Mouse (Mus musculus): ENCODE measurements around the gene Taco1. TPM values are rescaled to one million over a fixed set of nuclear protein-coding genes. Genes with fewer than 3 reads are reported as not detected.
"Not testable (repeated sequence)": the region's sequence is repeated elsewhere in the genome, so short reads cannot be mapped to it uniquely, and the experiment has no call there.

The Taco1 gene
- 16.3 TPM for polyA plus RNA-seq (2021)

DNA sequence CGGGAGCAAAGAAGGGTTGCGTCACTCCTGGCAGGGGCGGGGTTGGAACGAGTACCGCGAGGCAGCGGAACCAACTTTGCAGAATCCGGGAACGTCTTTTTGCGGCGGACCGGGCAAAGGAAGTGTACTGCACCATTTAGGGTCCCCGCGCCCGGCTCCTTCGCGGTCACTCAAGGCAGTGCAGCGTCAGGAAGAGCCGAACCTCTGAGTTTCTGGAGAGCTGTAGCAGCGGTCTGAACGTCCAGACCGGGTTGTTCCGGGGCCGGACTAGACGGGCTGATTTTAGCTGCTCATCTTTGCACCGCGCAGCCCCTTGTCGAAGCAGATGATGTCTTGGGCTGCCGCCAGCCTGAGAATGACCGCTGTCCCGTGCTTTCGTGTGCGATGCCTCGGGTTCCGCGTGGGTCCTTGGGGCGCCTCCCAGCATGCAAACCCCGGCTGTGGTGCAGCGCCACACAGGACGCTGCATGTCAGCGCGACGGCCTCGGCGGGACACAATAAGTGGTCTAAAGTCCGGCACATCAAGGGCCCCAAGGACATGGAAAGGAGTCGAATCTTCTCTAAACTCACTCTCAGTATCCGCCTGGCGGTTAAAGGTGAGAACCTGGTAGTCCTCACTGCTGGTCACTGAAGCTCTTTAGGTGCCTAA is at the start of gene Taco1:
Gene Taco1 (plus strand): TSS at position 139 of the 649 bp plus-strand sequence.
- POLR2A ChIA-PET = no interaction called here
- ATAC-seq (peak; percentile 82), DNase-seq (ENCODE audit: low read depth, low spot score) (peak; percentile 77)
- peak; percentile 46 for TF ChIP-seq CTCF (IDR thresholded peaks at IDR 0.05)
- in situ Hi-C loops (cut with MboI; ENCODE audit: low pct_unique_long_range_greater_than_20kb) = no loop called here
- CTCF ChIA-PET = no interaction called here
- H3K27me3 ChIP-seq = no peaks in the 10 kb centered on the region

GRCm38 (mm10) chr11:106016440-106016839 is 49.4 kb upstream of the Taco1 start:
- in situ Hi-C loops (cut with MboI; ENCODE audit: low pct_unique_long_range_greater_than_20kb) = loop anchor here (25.0 kb wide), 1 partner anchor 679 kb away; no protein-coding TSS in a partner anchor
- ChIA-PET POLR2A (no interaction called here), CTCF (no interaction called here)
- H3K27me3 ChIP-seq = peaks cover 39% of the 10 kb centered on the region
- DNase-seq (ENCODE audit: low read depth, low spot score) (no peak), ATAC-seq (no peak)
- TF ChIP-seq CTCF (IDR thresholded peaks at IDR 0.05) = no peak

DNA sequence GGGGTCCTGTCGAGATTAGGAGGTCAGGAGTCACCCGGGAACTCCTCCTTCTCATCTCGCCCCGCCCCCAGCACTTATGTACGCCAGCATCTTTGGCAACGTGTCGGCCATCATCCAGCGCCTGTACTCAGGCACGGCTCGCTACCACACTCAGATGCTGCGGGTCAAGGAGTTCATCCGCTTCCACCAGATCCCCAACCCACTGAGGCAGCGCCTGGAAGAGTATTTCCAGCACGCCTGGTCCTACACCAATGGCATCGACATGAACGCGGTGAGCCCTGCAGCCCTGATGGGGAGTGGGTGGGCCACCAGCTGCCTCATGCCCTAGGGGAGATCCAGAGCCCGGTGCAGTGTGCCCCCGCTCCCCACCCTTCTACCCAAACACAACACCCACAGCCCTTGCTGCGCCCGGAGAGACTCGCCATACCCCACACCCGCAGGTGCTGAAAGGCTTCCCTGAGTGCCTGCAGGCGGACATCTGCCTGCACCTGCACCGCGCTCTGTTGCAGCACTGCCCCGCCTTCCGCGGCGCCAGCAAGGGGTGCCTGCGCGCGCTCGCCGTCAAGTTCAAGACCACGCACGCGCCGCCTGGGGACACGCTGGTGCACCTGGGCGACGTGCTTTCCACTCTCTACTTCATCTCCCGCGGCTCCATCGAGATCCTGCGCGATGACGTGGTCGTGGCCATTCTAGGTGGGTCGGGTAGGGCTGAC is 45.7 kb upstream of the Taco1 start:
- CTCF ChIA-PET = no interaction called here
- peaks cover 48% of the 10 kb centered on the region for H3K27me3 ChIP-seq
- no peak for TF ChIP-seq CTCF (IDR thresholded peaks at IDR 0.05)
- in situ Hi-C loops (cut with MboI; ENCODE audit: low pct_unique_long_range_greater_than_20kb) = loop anchor here (5.0 to 25.0 kb wide), 2 partner anchors 88 to 683 kb away; no protein-coding TSS in a partner anchor
- ATAC-seq (no peak), DNase-seq (ENCODE audit: low read depth, low spot score) (no peak)
- POLR2A ChIA-PET = no interaction called here

DNA sequence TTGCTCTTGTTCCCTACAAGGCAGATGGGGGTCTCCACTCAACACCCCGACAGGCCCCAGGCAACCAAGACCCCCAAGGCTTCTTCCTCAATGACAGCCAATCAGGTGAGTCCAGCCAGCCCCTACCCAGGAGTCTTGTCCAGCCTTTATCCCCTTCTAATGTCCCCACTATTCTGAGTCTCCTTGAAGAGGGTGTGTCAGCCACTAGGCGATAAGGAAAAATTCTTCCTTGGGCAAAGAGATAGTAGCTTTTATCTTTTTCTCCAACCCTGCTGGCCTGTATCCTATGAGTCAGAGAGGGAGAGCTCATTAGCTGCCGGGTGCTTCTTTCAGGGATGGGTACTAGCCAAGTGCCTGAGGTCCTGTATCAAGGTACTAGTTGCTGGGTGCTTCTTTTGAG is 40.1 kb upstream of the Taco1 start:
- ATAC-seq (no peak), DNase-seq (ENCODE audit: low read depth, low spot score) (no peak)
- POLR2A ChIA-PET = no interaction called here
- CTCF ChIA-PET = interaction anchor here (1.0 to 2.6 kb wide), 4 partner anchors 8 to 100 kb away, joined by 3 to 21 read pairs (median 6); no protein-coding TSS in a partner anchor
- no peak for TF ChIP-seq CTCF (IDR thresholded peaks at IDR 0.05)
- in situ Hi-C loops (cut with MboI; ENCODE audit: low pct_unique_long_range_greater_than_20kb) = no loop called here
- H3K27me3 ChIP-seq = peaks cover 40% of the 10 kb centered on the region

GRCm38 (mm10) chr11:106026465-106027151 is 39.3 kb upstream of the Taco1 start:
- TF ChIP-seq CTCF (IDR thresholded peaks at IDR 0.05) = no peak
- in situ Hi-C loops (cut with MboI; ENCODE audit: low pct_unique_long_range_greater_than_20kb) = no loop called here
- POLR2A ChIA-PET = interaction anchor here (1.1 kb wide), 1 partner anchor 58 kb away, joined by 4 read pairs; no protein-coding TSS in a partner anchor
- CTCF ChIA-PET = interaction anchor here (0.7 to 2.6 kb wide), 17 partner anchors 7 to 110 kb away, joined by 3 to 21 read pairs (median 4); partner anchors contain the start of gene Dcaf7
- DNase-seq (ENCODE audit: low read depth, low spot score) (no peak), ATAC-seq (no peak)
- H3K27me3 ChIP-seq = peaks cover 31% of the 10 kb centered on the region

GRCm38 (mm10) chr11:106027607-106028006 is 38.3 kb upstream of the Taco1 start:
- no peak for TF ChIP-seq CTCF (IDR thresholded peaks at IDR 0.05)
- ChIA-PET CTCF (interaction anchor here (0.7 to 2.6 kb wide), 15 partner anchors 9 to 111 kb away, joined by 3 to 21 read pairs (median 5); partner anchors contain the start of gene Dcaf7), POLR2A (interaction anchor here (1.1 kb wide), 1 partner anchor 59 kb away, joined by 4 read pairs; no protein-coding TSS in a partner anchor)
- peaks cover 26% of the 10 kb centered on the region for H3K27me3 ChIP-seq
- DNase-seq (ENCODE audit: low read depth, low spot score) (no peak), ATAC-seq (no peak)
- in situ Hi-C loops (cut with MboI; ENCODE audit: low pct_unique_long_range_greater_than_20kb) = no loop called here

DNA sequence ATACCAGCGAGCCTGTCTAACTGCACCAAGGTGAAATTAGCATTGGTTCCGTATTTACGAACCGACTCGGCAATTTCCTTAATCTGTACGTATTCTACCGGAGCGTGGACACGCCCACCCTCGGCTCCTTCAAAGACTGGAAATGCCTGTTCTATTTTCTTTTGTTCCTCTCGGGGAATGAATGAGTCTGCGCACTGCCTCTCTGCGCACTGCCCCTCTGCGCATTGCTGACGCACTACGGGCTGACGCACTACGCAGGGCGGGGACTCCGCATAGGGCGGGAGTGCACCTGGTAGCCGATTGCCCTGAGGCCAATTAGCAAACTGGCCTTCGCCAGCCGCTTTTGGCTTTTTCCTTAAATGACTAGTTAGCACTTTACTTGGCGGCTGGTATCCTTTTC is 33.8 kb upstream of the Taco1 start:
- ATAC-seq; H3K27me3 ChIP-seq; POLR2A ChIA-PET; DNase-seq (ENCODE audit: low read depth, low spot score); CTCF ChIA-PET; in situ Hi-C loops (cut with MboI; ENCODE audit: low pct_unique_long_range_greater_than_20kb): not testable (repeated sequence)

DNA sequence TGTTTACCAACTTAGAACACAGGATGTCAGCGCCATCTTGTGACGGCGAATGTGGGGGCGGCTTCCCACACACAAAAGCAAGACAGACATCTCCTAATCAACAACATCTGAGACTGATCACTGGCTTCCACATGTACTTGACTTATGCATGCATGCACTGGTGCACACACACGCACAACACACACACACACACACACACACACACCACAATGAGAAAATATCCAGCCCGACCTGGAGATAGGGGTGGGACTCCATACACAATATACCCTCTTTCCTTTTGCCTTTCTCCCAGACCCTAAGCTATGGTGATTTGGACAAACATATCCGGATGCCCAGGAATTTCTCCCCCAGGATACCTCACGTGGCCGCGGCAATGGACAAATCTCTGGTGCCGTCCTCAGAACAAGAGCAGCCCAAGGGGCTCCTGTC is 32.4 kb upstream of the Taco1 start:
- ChIA-PET CTCF (interaction anchor here (0.9 to 1.3 kb wide), 3 partner anchors 7 to 106 kb away, joined by 4 to 7 read pairs (median 4); no protein-coding TSS in a partner anchor), POLR2A (interaction anchor here (1.3 kb wide), 1 partner anchor 108 kb away, joined by 3 read pairs; no protein-coding TSS in a partner anchor)
- in situ Hi-C loops (cut with MboI; ENCODE audit: low pct_unique_long_range_greater_than_20kb) = no loop called here
- ATAC-seq (no peak), DNase-seq (ENCODE audit: low read depth, low spot score) (no peak)
- H3K27me3 ChIP-seq = no peaks in the 10 kb centered on the region
- no peak for TF ChIP-seq CTCF (IDR thresholded peaks at IDR 0.05)

DNA sequence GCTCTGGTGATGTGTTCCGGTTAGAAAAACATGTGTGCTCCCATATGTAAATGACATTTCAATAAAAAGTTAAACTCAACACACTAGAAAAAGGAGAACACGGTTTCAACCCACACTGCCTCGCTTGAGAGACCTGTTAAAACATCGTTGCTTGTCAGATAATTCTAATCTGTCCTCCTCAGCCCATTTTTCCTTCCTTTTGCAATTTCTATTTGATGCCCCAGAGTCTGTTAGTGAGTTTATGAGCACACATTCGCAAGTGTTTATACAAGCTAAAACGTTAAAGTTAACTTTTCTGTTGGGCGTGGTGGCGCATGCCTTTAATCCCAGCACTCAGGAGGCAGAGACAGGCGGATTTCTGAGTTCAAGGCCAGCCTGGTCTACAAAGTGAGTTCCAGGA is 30.9 kb upstream of the Taco1 start:
- in situ Hi-C loops (cut with MboI; ENCODE audit: low pct_unique_long_range_greater_than_20kb) = no loop called here
- no peak for ATAC-seq

More for the DNA sequence above, 30.9 kb upstream of the Taco1 start:
- ChIA-PET CTCF (interaction anchor here (1.3 kb wide), 1 partner anchor 10 kb away, joined by 4 read pairs; no protein-coding TSS in a partner anchor), POLR2A (no interaction called here)
- H3K27me3 ChIP-seq = no peaks in the 10 kb centered on the region
- no peak for TF ChIP-seq CTCF (IDR thresholded peaks at IDR 0.05)
- DNase-seq (ENCODE audit: low read depth, low spot score) = no peak

Data from Patski (cell line).